Mouse (Mus musculus) kidney, postnatal 14 days (tissue): Measurements from ENCODE around the gene Smyd3.
"Not testable (repeated sequence)": the region's sequence is repeated elsewhere in the genome, so short reads cannot be mapped to it uniquely, and the experiment has no call there.

Experiments
- DNase-seq: peaks from one replicate; pipeline ENCODE4 v3.0.0; 2022; ENCODE audit warnings: mixed read lengths

The Smyd3 gene

DNA sequence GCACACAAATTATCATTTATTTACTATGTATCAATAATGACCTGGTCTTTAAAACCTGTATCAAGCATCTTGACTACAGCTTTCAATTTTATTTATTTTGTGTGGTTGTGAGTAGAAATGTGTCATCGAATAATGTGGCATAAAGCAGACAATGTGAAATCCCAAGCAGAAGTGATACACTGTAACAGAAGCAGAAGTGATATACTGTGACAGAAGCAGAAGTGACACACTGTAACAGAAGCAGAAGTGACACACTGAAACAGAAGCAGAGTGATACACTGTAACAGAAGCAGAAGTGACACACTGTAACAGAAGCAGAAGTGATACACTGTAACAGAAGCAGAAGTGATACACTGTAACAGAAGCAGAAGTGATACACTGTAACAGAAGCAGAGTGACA, 355.1 kb downstream of the Smyd3 start:
- DNase-seq: not testable (repeated sequence)

DNA sequence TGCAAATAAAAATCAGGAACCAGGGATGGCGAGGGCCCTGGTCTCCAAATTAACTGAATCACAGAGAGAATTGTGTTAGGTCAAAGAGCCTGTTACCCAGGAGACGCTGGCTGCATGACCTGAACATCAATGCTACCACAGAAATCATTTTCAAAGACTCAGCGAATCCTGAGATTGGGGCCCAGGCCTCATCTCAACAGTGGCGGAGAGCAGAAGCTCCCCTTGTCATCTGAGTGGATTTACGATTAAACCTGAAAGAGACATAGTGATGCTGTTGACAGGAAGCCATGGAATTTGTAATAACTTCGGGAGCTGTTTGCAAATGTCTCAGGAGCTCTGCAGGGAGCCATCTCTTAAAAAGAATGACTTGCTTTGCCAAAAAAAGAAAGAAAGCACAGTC, 355.9 kb downstream of the Smyd3 start:
- DNase-seq: no peak

DNA sequence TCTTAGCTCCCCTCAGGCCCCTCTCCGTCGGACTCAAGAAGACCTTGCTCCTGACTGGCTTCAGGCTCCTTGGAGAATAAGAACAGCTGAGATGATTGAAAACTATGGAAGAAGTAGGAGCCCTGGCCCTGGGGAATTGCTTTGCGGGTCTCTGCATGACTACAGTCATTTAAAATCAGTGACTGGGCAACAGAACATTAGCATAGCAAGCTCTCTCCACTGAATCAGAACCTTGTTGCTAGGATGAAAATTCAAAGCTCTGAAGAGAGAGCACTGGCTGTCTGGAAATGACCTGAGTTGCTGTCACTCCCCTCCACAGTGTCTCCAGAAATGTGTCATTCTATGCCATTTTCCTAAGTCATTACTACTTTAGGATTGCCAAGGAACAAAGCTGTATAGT, 357.1 kb downstream of the Smyd3 start:
- no peak for DNase-seq

DNA sequence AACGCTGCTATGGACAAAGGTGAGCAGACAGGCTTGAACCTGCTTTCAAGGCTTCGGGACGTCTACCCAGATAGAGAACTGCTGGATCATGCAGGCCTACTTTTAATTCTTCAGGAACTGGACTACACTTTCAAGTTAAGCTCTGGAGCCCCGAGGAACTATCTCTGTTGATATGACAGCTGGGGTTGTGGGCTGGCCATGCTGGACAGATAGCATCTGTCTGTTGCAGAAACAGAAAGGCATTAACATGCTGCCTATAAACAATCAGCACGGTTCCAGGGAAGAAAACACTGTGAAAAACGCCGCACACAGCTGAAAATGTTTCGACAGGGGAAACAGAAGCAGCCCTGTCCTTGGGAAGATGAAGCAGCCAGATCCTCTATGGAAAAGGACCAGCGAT, 365.5 kb downstream of the Smyd3 start:
- DNase-seq: no peak

DNA sequence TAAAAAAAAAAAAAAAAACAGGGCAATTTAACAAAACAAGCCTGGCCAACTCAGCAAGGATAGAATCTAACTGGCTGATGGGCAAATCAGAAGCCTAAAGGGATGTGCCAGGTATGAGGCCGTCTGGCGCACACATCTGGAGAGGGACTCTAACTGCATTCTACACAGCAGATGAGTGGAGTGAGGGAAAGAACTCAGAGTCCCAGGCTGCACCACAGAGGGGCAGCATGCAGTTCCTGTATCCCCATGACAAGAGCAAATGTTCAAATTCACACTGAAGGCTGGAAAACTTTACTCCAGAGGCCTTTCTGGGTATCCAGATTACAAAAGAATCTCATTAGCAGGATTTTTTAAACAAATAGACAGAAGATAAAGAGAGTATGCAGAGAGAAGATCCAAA, 366.6 kb downstream of the Smyd3 start:
- DNase-seq: no peak

DNA sequence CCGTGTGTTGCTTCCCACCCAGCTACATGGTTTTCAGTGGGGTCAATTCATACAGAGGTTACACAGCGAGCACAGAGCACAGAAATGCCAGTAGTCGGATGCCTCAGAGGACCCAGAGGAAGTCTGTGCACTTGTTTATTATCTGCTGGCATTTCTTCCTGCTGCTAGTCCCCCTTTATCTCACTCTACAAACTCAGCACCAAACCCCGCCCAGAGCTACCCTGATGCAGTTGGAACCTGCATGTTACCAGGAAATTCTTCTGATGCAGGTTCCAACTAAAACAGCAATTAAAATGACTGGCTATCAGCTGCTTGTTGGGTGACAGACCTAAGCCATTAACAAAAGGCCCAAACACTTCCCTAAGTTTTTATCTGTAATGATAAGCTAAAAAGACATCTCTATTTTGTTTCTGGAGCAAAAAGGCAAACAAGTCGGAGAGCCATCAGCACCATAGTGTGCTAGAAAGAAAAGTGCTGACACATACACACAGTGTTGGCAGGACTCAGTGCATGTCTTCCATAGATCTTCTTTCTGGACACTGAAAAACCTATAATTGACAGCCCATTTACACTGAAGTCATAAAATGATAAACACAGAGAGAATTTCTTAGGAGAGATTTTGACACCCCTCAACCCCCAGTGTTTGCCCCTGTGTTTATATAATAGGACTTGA, 368.2 kb downstream of the Smyd3 start:
- no peak for DNase-seq

DNA sequence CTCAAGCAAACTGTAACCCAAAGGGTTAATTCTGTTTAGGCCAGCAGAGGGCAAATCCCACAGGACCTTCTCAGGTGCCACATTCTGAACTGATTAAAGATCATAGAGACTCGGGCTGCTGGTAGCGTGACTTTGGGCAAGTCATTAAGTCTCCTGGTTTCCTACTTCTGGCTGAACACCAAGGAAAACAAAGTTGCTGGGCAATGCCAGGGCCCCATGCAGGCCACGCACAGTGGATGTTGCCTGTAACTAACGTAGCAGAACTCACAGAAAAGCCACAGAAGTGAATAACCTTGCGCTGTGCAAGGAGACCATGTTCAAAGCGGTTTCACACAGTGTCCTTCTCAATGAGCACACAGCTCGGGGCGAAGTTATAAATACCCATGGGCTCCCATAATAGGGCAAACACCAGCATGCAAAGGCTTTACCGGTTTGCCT, 371.1 kb downstream of the Smyd3 start:
- DNase-seq: peak; percentile 77

DNA sequence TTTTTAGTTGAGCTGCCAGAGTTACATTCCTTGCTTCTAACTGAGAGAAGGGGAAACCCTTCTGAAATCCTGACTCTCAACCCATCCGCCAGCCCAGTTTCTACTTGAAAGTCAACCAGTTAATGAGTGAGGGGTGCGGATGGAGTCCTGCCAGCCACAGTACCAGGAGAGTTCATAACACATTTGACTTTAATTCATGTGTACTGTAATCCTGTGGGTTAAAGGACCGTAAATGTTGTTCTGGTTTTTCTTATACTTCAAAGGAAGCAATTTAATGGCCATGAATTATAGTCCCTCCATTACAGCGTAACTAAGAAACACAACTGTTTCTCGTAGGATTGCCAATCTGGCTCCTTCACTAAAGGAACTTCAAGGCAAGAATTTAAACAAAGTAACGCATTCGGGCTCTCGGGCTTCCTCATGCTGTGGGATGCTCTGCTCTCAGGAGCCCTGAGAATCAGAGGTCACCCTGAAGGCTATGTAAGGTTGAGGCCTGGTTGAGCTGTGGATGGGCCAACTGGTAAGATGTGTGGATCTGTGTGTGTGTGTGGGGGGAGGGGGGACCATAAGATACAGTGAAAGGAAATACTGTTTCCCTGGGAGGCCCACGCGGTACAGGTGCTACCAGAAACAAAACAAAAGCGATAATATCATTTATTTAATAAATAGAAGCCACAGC, 374.5 kb downstream of the Smyd3 start:
- DNase-seq: peak; percentile 12

DNA sequence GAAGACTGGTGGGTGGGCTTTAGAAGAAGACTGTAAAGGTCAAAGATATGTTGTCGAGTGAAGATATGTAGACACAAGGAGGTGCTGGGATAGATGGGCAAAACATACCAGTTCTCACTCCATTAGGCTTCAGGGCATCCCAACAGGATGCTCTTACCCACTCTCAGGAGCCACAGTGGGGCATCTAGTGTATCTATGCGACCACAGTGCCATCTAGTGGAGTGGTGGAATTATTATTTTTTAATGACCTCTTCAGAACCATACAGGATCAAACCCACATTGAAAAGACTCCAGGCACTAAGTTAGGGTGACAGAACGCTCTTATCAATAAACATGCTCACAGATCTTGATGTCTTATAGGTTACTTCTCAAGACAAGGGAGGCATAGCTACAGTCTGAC, 375.7 kb downstream of the Smyd3 start:
- DNase-seq: peak; percentile 69

DNA sequence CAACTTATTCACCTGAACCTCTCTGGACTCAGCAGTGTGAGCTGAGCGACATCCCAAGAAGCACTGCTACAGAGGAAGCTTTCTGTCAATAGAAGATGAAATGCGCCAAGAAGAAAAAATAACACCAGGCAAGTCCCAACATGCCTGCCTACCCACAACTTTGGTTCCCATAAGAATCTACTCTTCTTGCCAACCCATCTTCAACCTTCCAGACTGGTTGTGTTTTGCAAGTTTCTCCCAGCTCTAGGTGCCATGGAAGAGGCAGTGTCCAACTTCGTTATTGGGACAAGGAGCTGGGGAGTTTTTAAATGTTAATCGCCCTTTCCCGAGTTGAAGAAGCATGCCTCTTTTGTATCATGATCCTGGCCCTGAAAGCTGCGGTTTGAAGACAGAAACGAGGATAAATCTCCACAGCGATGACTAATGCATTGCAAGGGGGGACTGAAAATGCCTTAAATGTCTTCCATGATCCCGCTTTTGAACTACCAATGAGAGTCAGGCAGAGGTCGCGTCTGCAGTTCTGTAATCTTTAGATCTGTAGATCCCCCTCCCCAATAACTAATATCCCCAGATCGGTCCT, 376.7 kb downstream of the Smyd3 start:
- DNase-seq: no peak

DNA sequence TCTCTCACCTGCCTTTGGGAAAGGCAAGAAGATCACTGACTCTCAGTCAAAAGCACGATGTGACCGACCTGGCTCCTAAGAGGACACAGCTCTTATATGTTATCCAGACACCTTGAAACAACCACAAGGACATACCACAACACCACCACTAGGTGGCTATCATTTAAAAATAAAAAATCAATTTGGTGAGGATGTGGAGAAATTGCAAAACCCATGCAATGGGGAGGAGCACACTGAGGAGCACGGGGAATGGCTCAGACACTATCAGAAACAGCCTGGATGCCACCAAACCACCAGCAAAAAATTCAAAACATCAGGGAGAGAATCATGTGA, 380.7 kb downstream of the Smyd3 start:
- peak; percentile 8 for DNase-seq

DNA sequence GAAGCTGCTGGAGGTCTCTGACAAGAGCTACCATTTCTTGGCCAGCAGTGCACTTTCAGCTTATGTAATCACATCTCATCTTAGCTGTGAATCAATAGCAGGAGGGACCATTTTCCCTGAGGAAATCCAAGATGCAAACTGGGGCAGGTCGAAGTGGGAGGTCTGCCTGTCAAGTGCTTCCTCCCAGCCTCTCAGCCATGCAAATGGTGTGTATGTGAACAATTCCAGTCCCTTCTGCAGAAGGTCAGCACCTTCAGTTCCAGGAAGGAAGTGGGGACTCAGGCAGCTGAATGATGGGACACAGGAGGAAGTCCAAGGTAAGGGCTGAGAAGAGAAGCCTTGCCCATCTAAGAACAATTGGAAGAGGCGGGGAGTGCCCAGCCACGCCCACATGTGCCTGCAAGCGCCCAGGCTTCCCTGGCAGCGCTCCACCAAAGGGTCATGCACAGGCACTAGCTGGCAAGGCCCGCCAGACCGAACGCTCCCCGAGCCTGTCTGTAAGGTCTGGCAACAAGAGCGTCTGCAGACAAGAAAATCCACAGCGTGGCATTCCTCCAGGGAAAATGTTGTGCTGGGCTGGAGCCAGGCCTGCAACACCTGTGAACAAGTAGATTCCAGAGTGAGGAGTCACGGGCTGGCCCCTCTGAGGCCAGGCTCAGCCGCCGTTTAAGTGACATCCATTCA, 381.2 kb downstream of the Smyd3 start:
- DNase-seq: peak; percentile 84

DNA sequence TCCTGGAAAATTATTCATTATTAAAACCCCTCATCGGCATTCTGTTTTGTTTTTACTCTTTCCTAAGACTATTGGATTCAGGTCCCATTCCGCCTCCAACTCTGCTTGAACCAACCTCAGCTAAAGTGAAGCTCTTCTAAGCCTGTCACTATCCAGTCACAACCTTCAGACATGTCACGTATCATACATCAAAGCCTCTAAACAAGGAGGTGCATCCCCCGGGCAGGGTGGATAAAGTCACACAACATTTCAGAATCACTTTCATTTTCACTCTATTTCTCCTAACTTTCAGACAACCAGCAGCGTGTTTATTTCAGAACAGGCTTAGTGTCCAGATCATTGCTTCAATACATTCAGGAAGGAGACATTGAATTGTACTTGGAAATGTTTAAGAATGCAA, 387.8 kb downstream of the Smyd3 start:
- no peak for DNase-seq

DNA sequence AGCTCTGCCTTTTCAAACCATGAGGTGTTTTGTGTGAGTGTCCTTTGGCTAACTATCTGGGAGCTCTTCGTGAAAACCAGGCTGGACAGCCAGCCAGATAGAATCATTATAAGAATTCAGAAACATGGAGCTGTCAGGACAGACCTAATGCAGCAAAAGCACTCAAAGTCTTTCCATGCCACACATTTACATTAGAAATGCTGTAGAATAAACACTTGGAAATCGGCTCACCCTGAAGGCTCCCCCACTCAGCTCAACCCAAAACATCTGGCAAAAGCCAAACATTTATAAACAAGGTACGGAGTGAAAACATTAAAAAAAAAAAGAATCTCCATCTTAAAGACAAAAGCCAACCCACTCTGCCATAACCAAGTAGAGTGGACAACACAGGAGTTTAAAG, 391.6 kb downstream of the Smyd3 start:
- no peak for DNase-seq

DNA sequence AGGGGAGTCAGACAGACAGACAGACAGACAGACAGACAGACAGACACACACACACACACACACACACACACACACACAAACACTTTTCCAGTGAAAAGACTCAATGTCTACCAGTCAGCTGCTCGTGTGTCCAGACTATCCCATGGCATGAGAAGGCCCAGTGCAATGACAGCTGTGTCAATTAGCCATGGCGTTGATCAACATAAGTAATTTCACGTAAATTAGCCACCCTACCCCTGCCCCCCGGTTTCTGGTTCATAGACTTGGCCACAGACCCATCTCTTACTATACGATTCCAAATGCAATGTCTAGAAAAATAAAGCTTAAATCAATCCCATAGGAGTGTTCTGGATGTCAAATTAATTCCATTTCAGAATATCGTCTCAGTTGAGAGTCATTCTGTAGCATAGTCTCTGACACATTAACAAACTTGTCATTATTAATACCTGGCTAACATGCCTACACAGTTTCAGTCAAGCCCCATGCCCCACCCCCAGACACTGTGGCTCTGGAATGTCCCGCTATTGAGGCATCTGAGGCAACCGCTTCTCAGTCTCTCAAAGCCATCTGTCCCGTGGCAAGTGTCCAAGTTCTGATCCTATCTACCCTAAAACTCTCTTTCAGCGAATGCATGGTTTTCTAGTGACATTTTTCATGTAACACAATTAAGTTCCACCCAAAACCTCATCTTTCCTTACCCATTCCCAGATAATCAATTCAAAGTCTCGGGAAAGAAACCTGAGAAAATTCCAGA, 395.2 kb downstream of the Smyd3 start:
- DNase-seq: no peak

DNA sequence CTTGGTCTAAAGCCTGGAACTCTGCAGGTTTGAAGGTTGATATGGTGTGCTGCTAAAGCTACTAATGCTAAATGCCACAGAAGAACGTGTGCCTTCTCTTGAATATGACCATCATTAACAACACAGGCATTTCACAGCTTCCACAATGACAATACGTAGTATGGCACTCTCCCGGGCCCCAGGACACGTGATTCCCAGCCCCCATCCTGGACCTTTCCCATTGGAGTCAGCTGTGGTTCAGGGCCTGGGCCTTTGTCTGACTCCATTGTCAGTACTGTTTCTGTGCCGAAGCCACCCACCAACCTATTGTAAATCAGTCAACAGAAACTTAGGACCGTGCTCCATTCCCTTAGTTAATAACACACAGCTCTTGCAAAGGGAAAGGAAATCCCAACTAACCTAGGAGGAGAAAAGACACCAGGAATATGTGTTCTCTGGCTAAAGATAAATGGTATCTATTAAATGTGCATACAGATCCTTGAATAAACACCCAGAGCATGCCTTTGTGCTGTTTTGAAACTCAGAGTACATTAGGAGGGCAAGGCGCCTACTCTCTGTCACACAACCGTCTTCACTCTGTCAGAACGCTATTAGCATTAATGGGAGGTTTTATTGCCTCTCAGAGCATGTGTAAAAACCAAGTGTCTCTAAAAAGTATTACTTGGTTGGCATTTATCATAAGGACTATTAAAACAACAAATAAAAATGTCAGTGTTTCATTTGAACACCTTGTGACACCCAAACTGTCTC, 397.4 kb downstream of the Smyd3 start:
- no peak for DNase-seq

DNA sequence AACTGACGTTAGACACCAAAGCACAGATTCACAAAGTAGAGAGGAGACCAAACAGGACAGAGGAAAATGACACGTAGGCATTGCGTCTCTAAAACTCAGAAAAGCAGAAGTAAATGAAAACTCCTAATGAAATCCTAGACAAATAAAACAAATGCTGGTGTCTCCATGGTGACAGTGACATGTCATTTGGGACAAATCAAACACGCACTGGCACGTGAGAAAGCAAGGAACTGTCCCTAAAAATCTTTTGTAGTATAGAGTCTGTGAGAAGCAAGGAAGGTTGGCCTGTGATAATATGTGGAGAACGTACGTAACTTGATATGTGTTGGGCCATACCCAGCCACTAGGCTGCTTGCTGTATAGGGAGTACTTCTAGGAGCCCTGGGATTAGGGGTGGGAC, 399.2 kb downstream of the Smyd3 start:
- no peak for DNase-seq

DNA sequence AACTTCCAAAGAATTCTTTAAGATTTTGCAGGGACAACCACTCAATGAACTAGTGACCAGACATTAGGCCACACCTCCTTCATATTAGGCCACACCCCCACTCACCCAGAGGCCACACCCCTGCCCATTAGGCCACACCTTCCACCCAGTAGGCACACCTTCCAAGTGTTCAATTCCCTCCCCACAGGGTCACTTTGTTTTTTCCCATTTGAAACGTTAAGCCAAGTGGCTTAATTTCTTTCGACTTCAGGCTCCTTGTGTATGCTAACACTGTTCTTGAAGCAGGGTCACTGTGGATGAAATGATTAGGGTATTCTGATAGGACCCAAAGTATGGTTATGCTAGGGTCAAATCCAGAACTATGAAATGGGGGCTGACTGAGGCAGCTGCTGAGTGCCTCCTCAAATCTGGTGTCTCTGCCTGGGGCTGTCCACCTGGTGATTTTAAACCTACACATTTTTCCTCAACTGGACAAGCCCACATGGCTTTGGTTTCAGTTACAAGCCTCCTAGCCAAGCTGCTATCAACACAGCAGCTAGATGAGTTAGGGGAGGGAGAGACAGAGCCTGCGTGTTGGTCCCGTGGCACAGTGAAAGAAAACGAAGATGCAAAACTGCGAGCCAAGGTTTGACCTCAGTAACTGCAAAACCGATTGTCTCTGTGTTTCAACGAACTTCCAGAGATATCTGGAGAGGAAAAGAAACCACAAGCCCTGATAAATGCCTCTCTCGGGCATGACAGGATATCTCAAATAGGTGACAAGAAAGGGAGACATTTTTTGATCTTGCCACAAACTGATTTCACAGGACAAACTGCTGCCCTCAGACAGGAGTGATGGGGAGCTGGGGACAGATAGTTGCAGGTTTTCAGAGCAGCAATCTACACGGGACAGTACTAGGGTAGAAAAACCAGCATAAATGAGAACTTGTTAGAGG, 400.8 kb downstream of the Smyd3 start:
- DNase-seq: no peak

DNA sequence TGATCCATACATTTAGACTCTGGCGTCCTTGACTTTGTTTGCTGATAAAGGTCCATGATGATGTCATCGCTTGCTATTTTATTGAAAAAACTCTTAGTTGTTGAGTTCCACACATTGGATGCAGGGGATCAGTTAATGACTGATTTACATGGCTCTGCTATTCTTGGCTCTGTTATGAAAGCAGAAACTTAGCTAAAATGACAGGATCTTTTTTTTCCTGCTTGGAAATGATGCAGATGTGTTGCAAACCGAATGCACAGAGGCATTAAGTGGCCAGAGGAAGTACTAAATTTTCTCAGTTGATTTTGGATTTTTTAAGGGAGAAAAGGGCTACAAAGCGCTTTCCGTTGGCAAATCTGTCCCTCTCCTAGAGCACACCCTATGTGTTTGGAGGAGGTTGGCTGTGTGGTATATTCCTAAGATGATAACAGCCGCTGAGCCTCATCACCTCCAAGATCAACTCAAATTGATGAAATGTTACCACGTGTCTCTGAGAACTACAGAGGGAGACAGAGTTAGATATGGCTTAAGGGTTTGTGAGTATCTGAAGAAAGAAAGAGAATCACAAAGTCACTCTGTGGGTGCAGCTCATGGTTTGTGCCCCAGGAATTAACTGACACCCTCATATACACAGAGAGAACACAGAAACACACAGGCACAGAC, 402.9 kb downstream of the Smyd3 start:
- peak; percentile 24 for DNase-seq

DNA sequence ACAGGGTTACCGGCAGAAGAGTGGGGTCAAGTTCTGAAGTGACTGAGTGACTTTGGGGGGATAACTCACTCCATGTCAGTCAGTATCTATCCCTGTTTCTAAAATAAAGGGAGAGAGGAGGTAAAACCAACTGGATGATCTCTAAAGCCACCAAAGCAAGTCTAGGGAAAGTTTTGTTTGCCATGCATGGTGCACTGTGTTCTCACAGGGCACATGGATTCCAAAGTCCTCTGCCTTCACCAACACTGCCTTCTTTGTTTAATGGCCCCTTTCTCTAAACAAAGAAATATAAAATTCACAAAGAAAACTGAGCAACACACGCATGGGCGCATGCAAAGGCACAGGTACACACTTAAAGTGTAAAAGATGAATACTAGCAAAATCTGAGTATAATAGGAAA, 403.5 kb downstream of the Smyd3 start:
- DNase-seq: no peak

DNA sequence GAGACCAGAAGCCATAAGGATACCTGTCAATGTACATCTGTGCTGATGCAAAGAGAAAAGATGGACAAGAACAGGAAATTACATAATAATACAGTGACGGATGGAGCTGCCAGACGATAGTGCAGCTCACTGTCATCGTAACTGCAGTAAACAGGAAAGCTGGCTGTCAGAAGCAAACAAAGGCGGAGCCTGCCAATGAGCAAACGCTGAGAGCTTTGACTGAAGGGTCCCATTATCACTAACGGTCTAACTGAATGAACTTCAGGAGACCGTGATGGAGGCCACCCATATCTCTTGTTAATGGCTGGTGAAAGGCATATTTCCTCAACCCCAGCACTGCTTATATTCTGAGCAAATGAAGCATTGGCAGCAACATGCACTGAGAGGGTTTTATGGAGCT, 409.1 kb downstream of the Smyd3 start:
- DNase-seq: no peak
